Mouse (Mus musculus): ENCODE results near the gene Minpp1. TPM values are rescaled to one million over a fixed set of nuclear protein-coding genes. Genes with fewer than 3 reads are reported as not detected.
A peak's percentile ranks its signal among the peaks of the same experiment; 100 is the strongest.
"Not testable (repeated sequence)": the region's sequence is repeated elsewhere in the genome, so short reads cannot be mapped to it uniquely, and the experiment has no call there.

The Minpp1 gene
- 63.7 and 71.9 TPM in 2 replicates for polyA plus RNA-seq (2015; fragmentation: Nextera tagmentation; extraction: Ambion mirVana)

DNA sequence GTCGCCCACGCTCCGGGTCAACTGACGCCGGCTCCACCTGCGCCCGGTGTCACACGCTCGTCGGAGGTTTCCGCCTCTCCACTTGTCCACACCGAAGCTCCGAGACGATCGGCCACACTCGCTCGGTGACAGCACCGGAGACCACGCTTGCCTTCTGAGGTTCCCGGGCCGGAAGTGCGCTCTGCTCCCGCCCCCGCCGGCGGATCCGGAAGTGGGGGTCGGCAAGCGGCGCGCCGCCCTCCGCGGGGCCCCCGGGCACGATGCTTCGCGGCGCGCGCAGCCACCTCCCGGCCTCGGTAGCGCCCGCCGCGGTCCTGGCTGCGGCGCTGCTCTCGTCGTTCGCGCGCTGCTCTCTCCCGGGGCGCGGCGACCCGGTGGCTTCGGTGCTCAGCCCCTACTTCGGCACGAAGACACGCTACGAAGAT is at the start of gene Minpp1:
TSS of gene Minpp1 (plus strand) at position 89 of the 425 bp plus-strand sequence.
- H3K27ac ChIP-seq (ENCODE audit: low read depth), result peak within 1 kb of the TSS; percentile 88
- no peaks in the 10 kb centered on the region for H3K36me3 ChIP-seq (replicated peaks; ENCODE audit: insufficient read depth, low read length)
- under 1% methylated on average over 51 of the region's 64 CpGs for WGBS (ENCODE audit: insufficient replicate concordance)
- no peaks in the 10 kb centered on the region for H3K27me3 ChIP-seq (ENCODE audit: insufficient read depth, low read length)
- peak within 1 kb of the TSS; percentile 90 for H3K9ac ChIP-seq (replicated peaks)
- DNase-seq, result peak; percentile 92
- TF ChIP-seq EP300 (IDR thresholded peaks at IDR 0.05; ENCODE audit: low read depth), result no peak
- peak; percentile 81 for ATAC-seq
- peaks cover 25% of the 10 kb centered on the region for H3K4me1 ChIP-seq (ENCODE audit: insufficient read depth)
- peak within 1 kb of the TSS; percentile 94 for H3K4me2 ChIP-seq (ENCODE audit: low read depth, low read length)
- H3K9me3 ChIP-seq (ENCODE audit: low read length), result no peaks in the 10 kb centered on the region
- peak within 1 kb of the TSS; percentile 87 for H3K4me3 ChIP-seq (ENCODE audit: low read depth, low read length)

DNA sequence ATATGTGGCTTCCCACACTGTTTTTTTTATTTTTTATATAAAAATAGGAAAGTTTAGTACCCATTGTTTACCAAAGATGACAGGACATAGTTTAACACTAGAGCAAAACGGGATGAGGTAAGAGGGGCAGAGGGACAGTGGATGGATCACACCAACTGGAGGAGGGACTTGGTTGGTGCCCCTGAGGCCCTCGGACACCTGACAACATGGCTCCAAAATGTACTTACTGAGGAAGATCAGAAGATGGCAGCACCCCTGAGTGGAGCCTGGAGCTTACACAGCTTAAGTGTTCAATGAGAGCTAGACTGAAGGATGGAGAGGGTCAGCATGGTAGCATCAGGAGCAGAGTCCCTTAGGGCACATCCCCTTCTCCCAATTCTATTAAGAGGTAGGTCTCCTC is 46.2 kb upstream of the Minpp1 start:
- peak; percentile 57 for ATAC-seq
- Histone ChIP-seq H3K4me2 (ENCODE audit: low read depth, low read length) (no peak overlapping the region), H3K36me3 (replicated peaks; ENCODE audit: insufficient read depth, low read length) (no peaks in the 10 kb centered on the region), H3K9ac (replicated peaks) (no peak overlapping the region), H3K4me3 (ENCODE audit: low read depth, low read length) (no peak overlapping the region), H3K9me3 (ENCODE audit: low read length) (no peaks in the 10 kb centered on the region), H3K27me3 (ENCODE audit: insufficient read depth, low read length) (no peaks in the 10 kb centered on the region), H3K4me1 (ENCODE audit: insufficient read depth) (peaks cover 3% of the 10 kb centered on the region; the same call in 1 of the 2 replicates), H3K27ac (ENCODE audit: low read depth) (no peak overlapping the region)
- WGBS (ENCODE audit: insufficient replicate concordance), result 74% methylated on average over 2 of the region's 2 CpGs
- no peak for DNase-seq
- TF ChIP-seq EP300 (IDR thresholded peaks at IDR 0.05; ENCODE audit: low read depth) (no peak), CTCF (IDR thresholded peaks at IDR 0.05; ENCODE audit: low read depth) (no peak)

DNA sequence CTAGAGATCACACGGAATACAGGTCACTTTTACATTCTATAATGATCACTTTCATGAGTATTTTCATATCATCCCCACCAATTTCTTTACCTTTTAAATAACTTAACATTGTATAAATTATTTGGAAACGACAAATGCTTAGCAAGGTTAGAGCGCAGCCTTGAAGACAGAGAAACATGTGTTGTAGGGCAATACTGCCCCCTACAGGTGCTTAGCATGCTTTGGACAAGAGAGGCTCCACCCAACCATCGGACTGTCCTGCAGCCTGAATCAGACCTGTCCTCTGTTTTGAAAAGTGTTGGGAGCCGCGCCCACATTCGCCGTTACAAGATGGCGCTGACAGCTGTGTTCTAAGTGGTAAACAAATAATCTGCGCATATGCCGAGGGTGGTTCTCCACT is 44.0 kb upstream of the Minpp1 start:
- no peak for TF ChIP-seq EP300 (IDR thresholded peaks at IDR 0.05; ENCODE audit: low read depth)
- peak; percentile 41 for TF ChIP-seq CTCF (IDR thresholded peaks at IDR 0.05; ENCODE audit: low read depth)
- DNase-seq, result no peak
- Histone ChIP-seq H3K9ac (replicated peaks) (no peak overlapping the region), H3K27ac (ENCODE audit: low read depth) (no peak overlapping the region), H3K4me2 (ENCODE audit: low read depth, low read length) (no peak overlapping the region), H3K9me3 (ENCODE audit: low read length) (no peaks in the 10 kb centered on the region), H3K27me3 (ENCODE audit: insufficient read depth, low read length) (no peaks in the 10 kb centered on the region), H3K4me1 (ENCODE audit: insufficient read depth) (peaks cover 2% of the 10 kb centered on the region; the same call in 1 of the 2 replicates), H3K4me3 (ENCODE audit: low read depth, low read length) (no peak overlapping the region), H3K36me3 (replicated peaks; ENCODE audit: insufficient read depth, low read length) (no peaks in the 10 kb centered on the region)
- no peak for ATAC-seq
- 91% methylated on average over 9 of the region's 11 CpGs for WGBS (ENCODE audit: insufficient replicate concordance)

DNA sequence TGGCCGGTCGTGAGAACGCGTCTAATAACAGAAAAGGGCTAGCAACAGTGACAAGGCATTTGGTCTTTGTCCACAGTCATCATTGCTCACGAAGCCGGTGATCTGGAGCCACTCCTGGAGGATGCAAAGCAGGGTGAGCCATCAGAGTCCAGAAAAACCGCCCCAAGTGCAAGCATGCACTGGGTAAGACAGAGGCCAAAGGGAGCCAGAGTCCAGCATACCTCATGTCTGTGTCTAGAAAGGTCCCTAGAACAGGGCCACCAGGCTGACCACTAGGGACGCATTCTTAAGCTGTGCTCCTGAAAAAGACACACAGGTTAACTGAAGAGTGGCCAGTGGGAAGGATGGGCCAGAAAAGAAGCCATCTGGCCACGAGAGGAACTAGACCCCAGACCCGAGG is 36.6 kb upstream of the Minpp1 start:
- no peak for ATAC-seq
- DNase-seq, result no peak
- Histone ChIP-seq H3K9me3 (ENCODE audit: low read length) (no peaks in the 10 kb centered on the region), H3K36me3 (replicated peaks; ENCODE audit: insufficient read depth, low read length) (no peaks in the 10 kb centered on the region), H3K4me1 (ENCODE audit: insufficient read depth) (no peaks in the 10 kb centered on the region), H3K4me3 (ENCODE audit: low read depth, low read length) (no peak overlapping the region), H3K27ac (ENCODE audit: low read depth) (no peak overlapping the region), H3K27me3 (ENCODE audit: insufficient read depth, low read length) (no peaks in the 10 kb centered on the region), H3K4me2 (ENCODE audit: low read depth, low read length) (no peak overlapping the region), H3K9ac (replicated peaks) (no peak overlapping the region)
- no peak for TF ChIP-seq EP300 (IDR thresholded peaks at IDR 0.05; ENCODE audit: low read depth)
- TF ChIP-seq CTCF (IDR thresholded peaks at IDR 0.05; ENCODE audit: low read depth), result no peak
- 87% methylated on average over 10 of the region's 10 CpGs for WGBS (ENCODE audit: insufficient replicate concordance)

DNA sequence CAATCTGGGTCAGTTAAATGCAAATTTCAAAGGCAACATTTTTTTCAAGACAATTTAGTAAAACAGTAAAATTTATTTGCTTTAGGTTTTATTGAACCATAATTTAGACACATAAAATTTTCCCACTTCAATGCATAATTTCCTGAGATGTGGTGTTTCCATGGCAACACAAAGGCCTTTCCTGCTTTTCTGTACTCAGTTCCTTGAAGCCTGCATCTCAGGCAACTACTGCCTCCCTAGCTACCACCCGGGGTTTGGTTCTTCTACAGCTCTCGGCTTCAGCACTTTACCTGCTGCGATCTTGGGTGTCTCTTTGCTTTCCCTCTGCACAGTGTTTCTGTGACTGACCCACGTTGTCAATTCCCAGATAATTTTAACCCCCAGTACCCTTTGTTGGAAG is 33.3 kb upstream of the Minpp1 start:
- Histone ChIP-seq H3K4me3 (ENCODE audit: low read depth, low read length) (no peak overlapping the region), H3K27ac (ENCODE audit: low read depth) (no peak overlapping the region), H3K9me3 (ENCODE audit: low read length) (no peaks in the 10 kb centered on the region), H3K4me1 (ENCODE audit: insufficient read depth) (no peaks in the 10 kb centered on the region), H3K27me3 (ENCODE audit: insufficient read depth, low read length) (no peaks in the 10 kb centered on the region), H3K4me2 (ENCODE audit: low read depth, low read length) (no peak overlapping the region), H3K9ac (replicated peaks) (no peak overlapping the region), H3K36me3 (replicated peaks; ENCODE audit: insufficient read depth, low read length) (no peaks in the 10 kb centered on the region)
- TF ChIP-seq EP300 (IDR thresholded peaks at IDR 0.05; ENCODE audit: low read depth) (no peak), CTCF (IDR thresholded peaks at IDR 0.05; ENCODE audit: low read depth) (no peak)
- DNase-seq, result no peak
- no peak for ATAC-seq
- 79% methylated on average over 4 of the region's 4 CpGs for WGBS (ENCODE audit: insufficient replicate concordance)

DNA sequence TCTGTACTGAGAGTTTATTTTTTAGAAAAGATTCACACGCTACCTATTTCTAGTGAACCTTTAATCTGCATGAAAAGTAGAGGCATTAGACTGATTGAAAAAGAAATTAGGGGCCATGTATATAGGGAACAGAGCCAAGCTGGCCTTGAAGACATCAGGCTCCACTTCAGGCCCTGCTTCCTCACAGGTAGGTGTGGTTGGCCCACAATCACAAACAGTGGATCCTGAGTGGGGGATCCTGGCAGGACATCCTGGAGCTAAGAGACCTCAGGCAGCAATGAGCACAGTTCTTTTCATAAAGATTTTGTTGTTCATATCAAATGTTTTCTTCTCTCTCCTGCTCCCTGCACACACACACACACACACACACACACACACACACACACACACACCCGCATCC is 28.8 kb upstream of the Minpp1 start:
- Histone ChIP-seq H3K9ac (replicated peaks) (no peak overlapping the region), H3K27ac (ENCODE audit: low read depth) (no peak overlapping the region), H3K9me3 (ENCODE audit: low read length) (no peaks in the 10 kb centered on the region), H3K4me2 (ENCODE audit: low read depth, low read length) (no peak overlapping the region), H3K27me3 (ENCODE audit: insufficient read depth, low read length) (no peaks in the 10 kb centered on the region), H3K4me3 (ENCODE audit: low read depth, low read length) (no peak overlapping the region), H3K36me3 (replicated peaks; ENCODE audit: insufficient read depth, low read length) (no peaks in the 10 kb centered on the region), H3K4me1 (ENCODE audit: insufficient read depth) (no peaks in the 10 kb centered on the region)
- 82% methylated on average over 2 of the region's 2 CpGs for WGBS (ENCODE audit: insufficient replicate concordance)
- TF ChIP-seq CTCF (IDR thresholded peaks at IDR 0.05; ENCODE audit: low read depth), result no peak
- ATAC-seq (no peak), DNase-seq (no peak)

DNA sequence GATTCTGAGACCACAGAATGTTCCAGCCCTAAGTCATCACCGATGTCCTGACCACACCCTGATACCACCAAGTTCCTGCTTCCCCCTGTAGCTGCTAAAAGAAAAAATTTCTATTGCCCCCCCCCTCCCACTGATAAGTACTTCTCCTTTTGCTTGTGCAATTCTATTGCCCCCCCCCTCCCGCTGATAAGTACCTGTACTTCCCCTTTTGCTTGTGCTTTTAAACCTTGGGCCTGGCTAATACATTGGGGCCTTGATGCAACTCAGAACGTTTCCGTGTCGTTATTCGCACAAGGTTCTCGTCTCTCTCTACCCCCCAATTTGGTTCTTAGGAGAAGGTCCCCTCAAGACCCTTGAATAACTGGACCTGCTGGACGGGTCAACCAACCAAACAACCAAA is 27.9 kb upstream of the Minpp1 start:
- not testable (repeated sequence) for H3K27me3 ChIP-seq (ENCODE audit: insufficient read depth, low read length); H3K4me2 ChIP-seq (ENCODE audit: low read depth, low read length); H3K4me1 ChIP-seq (ENCODE audit: insufficient read depth); H3K27ac ChIP-seq (ENCODE audit: low read depth); DNase-seq; H3K36me3 ChIP-seq (replicated peaks; ENCODE audit: insufficient read depth, low read length); H3K4me3 ChIP-seq (ENCODE audit: low read depth, low read length); H3K9me3 ChIP-seq (ENCODE audit: low read length); H3K9ac ChIP-seq (replicated peaks); ATAC-seq
- 76% methylated on average over 8 of the region's 8 CpGs for WGBS (ENCODE audit: insufficient replicate concordance)

Measured in liver, postnatal 0 days (tissue).